Mouse (Mus musculus): ENCODE measurements at regions not wholly inside any gene's neighbourhood (a gene's known extent, or its start where the extent isn't known, plus 50 kb on each side); places are given as distances from the start of the nearest gene placed in this dataset.

DNA sequence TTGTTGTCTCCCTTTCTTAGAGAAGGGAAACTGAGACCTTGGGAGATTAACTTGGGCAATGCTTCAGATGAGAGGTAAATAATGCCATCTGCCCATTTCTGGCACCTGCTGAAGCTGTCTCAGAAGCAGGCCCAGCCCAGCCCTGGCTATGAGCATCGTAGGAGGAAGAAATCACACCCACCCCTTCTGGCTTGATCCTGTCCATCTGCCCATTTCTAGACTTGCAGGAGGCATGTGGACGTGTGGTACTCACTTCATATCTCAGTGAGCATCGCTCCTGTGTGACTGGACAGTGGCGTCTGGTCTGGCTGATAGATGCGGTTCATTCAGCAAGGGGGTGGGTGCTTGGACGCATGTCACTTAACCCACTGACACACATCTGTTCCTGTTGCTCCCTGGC is 146.0 kb downstream of the H2afy start:
- TF ChIP-seq CTCF (IDR thresholded peaks at IDR 0.05; ENCODE audit: extremely low read depth, insufficient read depth, low read length) (no peak), POLR2A (IDR thresholded peaks at IDR 0.05; ENCODE audit: extremely low read depth, insufficient read depth, low read length) (no peak)
